Mouse (Mus musculus) intestine, embryonic 14.5 days (tissue): ENCODE measurements at regions not wholly inside any gene's neighbourhood (a gene's known extent, or its start where the extent isn't known, plus 50 kb on each side); places are given as distances from the start of the nearest gene placed in this dataset.
"Not testable (repeated sequence)": the region's sequence is repeated elsewhere in the genome, so short reads cannot be mapped to it uniquely, and the experiment has no call there.

Experiments
- ATAC-seq: fragments of 200-750 bp; cut with Nextera tagmentation; replicated peaks from 2 replicates; pipeline ENCODE4 v1.8.0; 2017; ENCODE audit warnings: low read depth, moderate number of reproducible peaks, moderate TSS enrichment, moderate library complexity; ENCODE audit not compliant: low FRiP score, low TSS enrichment
- DNase-seq: peaks from one replicate; pipeline ENCODE4 v3.0.0-alpha.2; 2018; ENCODE audit warnings: low spot score
- H3K27ac ChIP-seq: fragments of 300-500 bp; sonication (generic); 2 replicates; pipeline ENCODE4 v1.5.1; 2014; ENCODE audit warnings: low read depth, mild to moderate bottlenecking, control low read depth
- H3K27me3 ChIP-seq: fragments of 300-500 bp; sonication (generic); replicated peaks from 2 replicates; pipeline ENCODE4 v1.6.1; 2014; ENCODE audit warnings: low read length, control low read depth; ENCODE audit not compliant: control insufficient read depth, insufficient read depth
- H3K36me3 ChIP-seq: fragments of 300-500 bp; sonication (generic); 2 replicates; pipeline ENCODE4 v1.6.1; 2014; ENCODE audit warnings: low read length, control low read depth; ENCODE audit not compliant: control insufficient read depth, insufficient read depth
- H3K4me1 ChIP-seq: fragments of 300-500 bp; sonication (generic); replicated peaks from 2 replicates; pipeline ENCODE4 v1.6.1; 2014; ENCODE audit warnings: low read length, control low read depth, mixed read lengths; ENCODE audit not compliant: control insufficient read depth, insufficient read depth
- H3K4me2 ChIP-seq: fragments of 300-500 bp; sonication (generic); 2 replicates; pipeline ENCODE4 v1.6.1; 2014; ENCODE audit warnings: low read length
- H3K4me3 ChIP-seq: fragments of 300-500 bp; sonication (generic); 2 replicates; pipeline ENCODE4 v1.5.1; 2014; ENCODE audit warnings: low read depth, low read length, control low read depth, mixed read lengths
- H3K9ac ChIP-seq: fragments of 300-500 bp; sonication (generic); 2 replicates; pipeline ENCODE4 v1.6.1; 2014; ENCODE audit warnings: mild to moderate bottlenecking, low read length
- H3K9me3 ChIP-seq: fragments of 300-500 bp; sonication (generic); 2 replicates; pipeline ENCODE4 v1.6.1; 2016; ENCODE audit warnings: low read length, control low read depth; ENCODE audit not compliant: control insufficient read depth
- WGBS: fragments of 180-500 bp; shearing (Covaris S2); extraction: QIAGEN DNeasy Blood & Tissue Kit; methylation state at CpG from one replicate; pipeline ENCODE4 v1.1.7; 2014; 5-methylcytosine and 5-hydroxymethylcytosine counted together

- WGBS, result 86% methylated on average over 2 of the region's 2 CpGs
- not testable (repeated sequence) for H3K9me3 ChIP-seq, ATAC-seq, DNase-seq, H3K36me3 ChIP-seq, H3K4me3 ChIP-seq, H3K4me1 ChIP-seq, H3K9ac ChIP-seq, H3K4me2 ChIP-seq, H3K27ac ChIP-seq, H3K27me3 ChIP-seq
Observed at GRCm38 (mm10) chr17:10150403-10150689, 169.3 kb downstream of the Qk start.

- Histone ChIP-seq H3K4me3 (no peak overlapping the region), H3K9me3 (no peaks in the 10 kb centered on the region), H3K9ac (no peak overlapping the region), H3K4me1 (no peaks in the 10 kb centered on the region), H3K27me3 (no peaks in the 10 kb centered on the region), H3K4me2 (no peak overlapping the region), H3K27ac (no peak overlapping the region), H3K36me3 (no peaks in the 10 kb centered on the region)
- WGBS, result 73% methylated on average over 8 of the region's 8 CpGs
- ATAC-seq, result no peak
- no peak for DNase-seq
Observed at GRCm38 (mm10) chr17:10149682-10150402, 169.8 kb downstream of the Qk start.

GRCm38 (mm10) chr17:10147106-10147505 is 172.5 kb downstream of the Qk start:
- H3K4me2 ChIP-seq, result no peak overlapping the region
- no peak overlapping the region for H3K4me3 ChIP-seq
- no peak overlapping the region for H3K27ac ChIP-seq
- DNase-seq, result no peak
- no peaks in the 10 kb centered on the region for H3K27me3 ChIP-seq
- no peaks in the 10 kb centered on the region for H3K4me1 ChIP-seq
- no peaks in the 10 kb centered on the region for H3K36me3 ChIP-seq
- 64% methylated on average over 8 of the region's 8 CpGs for WGBS
- H3K9me3 ChIP-seq, result no peaks in the 10 kb centered on the region
- no peak overlapping the region for H3K9ac ChIP-seq
- ATAC-seq, result no peak

- Histone ChIP-seq H3K4me1 (no peaks in the 10 kb centered on the region), H3K9ac (no peak overlapping the region), H3K9me3 (no peaks in the 10 kb centered on the region), H3K36me3 (no peaks in the 10 kb centered on the region), H3K27ac (no peak overlapping the region), H3K27me3 (no peaks in the 10 kb centered on the region), H3K4me3 (no peak overlapping the region), H3K4me2 (no peak overlapping the region)
- DNase-seq, result no peak
- WGBS, result 66% methylated on average over 3 of the region's 3 CpGs
- no peak for ATAC-seq
Observed at GRCm38 (mm10) chr17:10146576-10146975, 173.1 kb downstream of the Qk start.

GRCm38 (mm10) chr17:10138847-10139246 is 180.8 kb downstream of the Qk start:
- ATAC-seq (no peak), DNase-seq (no peak)
- Histone ChIP-seq H3K27me3 (no peaks in the 10 kb centered on the region), H3K9me3 (no peaks in the 10 kb centered on the region), H3K9ac (no peak overlapping the region), H3K27ac (no peak overlapping the region), H3K36me3 (no peaks in the 10 kb centered on the region), H3K4me3 (no peak overlapping the region), H3K4me1 (peaks cover 6% of the 10 kb centered on the region), H3K4me2 (no peak overlapping the region)
- WGBS, result 41% methylated on average over 3 of the region's 3 CpGs

GRCm38 (mm10) chr17:10138374-10138773 is 181.3 kb downstream of the Qk start:
- H3K4me2 ChIP-seq, result no peak overlapping the region
- no peak overlapping the region for H3K27ac ChIP-seq
- DNase-seq (no peak), ATAC-seq (0 out of 2 replicates have a peak, but pooled peaks have one; percentile 47)
- H3K36me3 ChIP-seq, result no peaks in the 10 kb centered on the region
- H3K9me3 ChIP-seq, result no peaks in the 10 kb centered on the region
- peaks cover 6% of the 10 kb centered on the region for H3K4me1 ChIP-seq
- no peak overlapping the region for H3K9ac ChIP-seq
- 38% methylated on average over 4 of the region's 4 CpGs for WGBS
- H3K4me3 ChIP-seq, result no peak overlapping the region
- no peaks in the 10 kb centered on the region for H3K27me3 ChIP-seq

GRCm38 (mm10) chr17:10135111-10135510 is 184.5 kb downstream of the Qk start:
- Histone ChIP-seq H3K27ac (no peak overlapping the region), H3K9me3 (no peaks in the 10 kb centered on the region), H3K4me1 (peaks cover 6% of the 10 kb centered on the region), H3K36me3 (no peaks in the 10 kb centered on the region), H3K9ac (no peak overlapping the region), H3K4me2 (no peak overlapping the region), H3K4me3 (no peak overlapping the region), H3K27me3 (no peaks in the 10 kb centered on the region)
- ATAC-seq (no peak), DNase-seq (peak; percentile 78)
- WGBS, result 51% methylated on average over 2 of the region's 2 CpGs

- Histone ChIP-seq H3K27ac (no peak overlapping the region), H3K4me1 (no peaks in the 10 kb centered on the region), H3K36me3 (no peaks in the 10 kb centered on the region), H3K9ac (no peak overlapping the region), H3K4me2 (no peak overlapping the region), H3K9me3 (no peaks in the 10 kb centered on the region), H3K4me3 (no peak overlapping the region), H3K27me3 (no peaks in the 10 kb centered on the region)
- DNase-seq, result no peak
- no peak for ATAC-seq
- WGBS, result 70% methylated on average over 8 of the region's 8 CpGs
Observed at GRCm38 (mm10) chr17:10128591-10128990, 191.1 kb downstream of the Qk start.

GRCm38 (mm10) chr17:10122411-10122810 is 197.2 kb downstream of the Qk start:
- no peak overlapping the region for H3K4me3 ChIP-seq
- ATAC-seq, result no peak
- no peak for DNase-seq
- no peak overlapping the region for H3K27ac ChIP-seq
- H3K27me3 ChIP-seq, result no peaks in the 10 kb centered on the region
- no peaks in the 10 kb centered on the region for H3K4me1 ChIP-seq
- 36% methylated on average over 3 of the region's 3 CpGs for WGBS
- no peak overlapping the region for H3K4me2 ChIP-seq
- H3K9me3 ChIP-seq, result no peaks in the 10 kb centered on the region
- H3K9ac ChIP-seq, result no peak overlapping the region
- no peaks in the 10 kb centered on the region for H3K36me3 ChIP-seq
